Mouse (Mus musculus) heart, embryonic 13.5 days (tissue): Measurements from ENCODE around the gene P2rx4. TPM values are rescaled to one million over a fixed set of nuclear protein-coding genes. Genes with fewer than 3 reads are reported as not detected.
A peak's percentile ranks its signal among the peaks of the same experiment; 100 is the strongest.

ENCODE experiments used
- ATAC-seq: fragments of 200-750 bp; cut with Nextera tagmentation; 2 replicates; pipeline ENCODE4 v1.8.0; 2017; ENCODE audit warnings: moderate TSS enrichment; ENCODE audit not compliant: insufficient number of reproducible peaks, low FRiP score, low TSS enrichment; ENCODE audit errors: extremely low read depth
- H3K27ac ChIP-seq: fragments of 300-500 bp; sonication (generic); replicated peaks from 2 replicates; pipeline ENCODE4 v1.5.1; 2015; ENCODE audit warnings: moderate library complexity, mild to moderate bottlenecking, inconsistent platforms
- H3K27me3 ChIP-seq: fragments of 300-500 bp; sonication (generic); replicated peaks from 2 replicates; pipeline ENCODE4 v1.6.1; 2015; ENCODE audit warnings: mild to moderate bottlenecking, inconsistent platforms
- H3K36me3 ChIP-seq: fragments of 300-500 bp; sonication (generic); 2 replicates; pipeline ENCODE4 v1.6.1; 2015; ENCODE audit warnings: mild to moderate bottlenecking, inconsistent platforms
- H3K4me1 ChIP-seq: fragments of 300-500 bp; sonication (generic); 2 replicates; pipeline ENCODE4 v1.6.1; 2015; ENCODE audit warnings: inconsistent platforms
- H3K4me2 ChIP-seq: fragments of 300-500 bp; sonication (generic); 2 replicates; pipeline ENCODE4 v1.6.1; 2015; ENCODE audit warnings: inconsistent platforms, mild to moderate bottlenecking, moderate library complexity
- H3K4me3 ChIP-seq: fragments of 300-500 bp; sonication (generic); 2 replicates; pipeline ENCODE4 v1.5.1; 2015; ENCODE audit warnings: moderate library complexity, mild to moderate bottlenecking, inconsistent platforms
- H3K9ac ChIP-seq: fragments of 300-500 bp; sonication (generic); 2 replicates; pipeline ENCODE4 v1.6.1; 2015; ENCODE audit warnings: inconsistent platforms, mild to moderate bottlenecking, moderate library complexity
- H3K9me3 ChIP-seq: fragments of 300-500 bp; sonication (generic); 2 replicates; pipeline ENCODE4 v1.6.1; 2016; ENCODE audit warnings: inconsistent platforms
- WGBS: fragments of 180-500 bp; shearing (Covaris S2); methylation state at CpG from one replicate; pipeline ENCODE4 v1.1.7; 2015; ENCODE audit warnings: mixed read lengths; 5-methylcytosine and 5-hydroxymethylcytosine counted together
- polyA plus RNA-seq: library from polyadenylated mRNA; unstranded; fragments of >200 nt; fragmentation: Nextera tagmentation; extraction: Ambion mirVana; gene quantifications from 2 replicates; pipeline ENCODE4 v1.2.1, GENCODE M21; 2015

Gene P2rx4
- polyA plus RNA-seq, 1 experiment from 2014 or later, result 14.4 TPM

- 53% methylated on average over 29 of the region's 29 CpGs for WGBS
- Histone ChIP-seq H3K36me3 (peaks cover 13% of the 10 kb centered on the region), H3K4me2 (peak overlapping the region; percentile 51), H3K27me3 (no peaks in the 10 kb centered on the region), H3K27ac (peak overlapping the region; percentile 70), H3K4me1 (peaks cover 33% of the 10 kb centered on the region), H3K9me3 (no peaks in the 10 kb centered on the region), H3K4me3 (0 out of 2 replicates have a peak overlapping the region, but pooled peaks have one; percentile 9), H3K9ac (peak overlapping the region; percentile 69)
- no peak for ATAC-seq
Observed at GRCm38 (mm10) chr5:122763271-122764031, 56.1 kb downstream of the P2rx4 start.

- H3K27me3 ChIP-seq, result no peaks in the 10 kb centered on the region
- peak overlapping the region; percentile 51 for H3K4me2 ChIP-seq
- no peak; the same call in 1 of the 2 replicates for ATAC-seq
- WGBS, result 44% methylated on average over 10 of the region's 10 CpGs
- peak overlapping the region; percentile 69 for H3K9ac ChIP-seq
- peak overlapping the region; percentile 70 for H3K27ac ChIP-seq
- H3K9me3 ChIP-seq, result no peaks in the 10 kb centered on the region
- H3K36me3 ChIP-seq, result peaks cover 7% of the 10 kb centered on the region; the same call in 1 of the 2 replicates
- peaks cover 33% of the 10 kb centered on the region for H3K4me1 ChIP-seq
- no peak overlapping the region for H3K4me3 ChIP-seq
Observed at GRCm38 (mm10) chr5:122764032-122764464, 56.7 kb downstream of the P2rx4 start.

- no peak overlapping the region for H3K4me2 ChIP-seq
- H3K27ac ChIP-seq, result no peak overlapping the region
- ATAC-seq, result no peak
- H3K9me3 ChIP-seq, result no peaks in the 10 kb centered on the region
- no peak overlapping the region for H3K4me3 ChIP-seq
- WGBS, result 88% methylated on average over 11 of the region's 11 CpGs
- H3K4me1 ChIP-seq, result peaks cover 39% of the 10 kb centered on the region
- H3K36me3 ChIP-seq, result peaks cover 7% of the 10 kb centered on the region
- H3K27me3 ChIP-seq, result no peaks in the 10 kb centered on the region
- no peak overlapping the region for H3K9ac ChIP-seq
Observed at GRCm38 (mm10) chr5:122767283-122767682, 59.9 kb downstream of the P2rx4 start.

GRCm38 (mm10) chr5:122769101-122769568 lies 61.8 kb downstream of the P2rx4 start:
- no peak for ATAC-seq
- H3K4me2 ChIP-seq, result no peak overlapping the region
- no peaks in the 10 kb centered on the region for H3K27me3 ChIP-seq
- H3K9ac ChIP-seq, result no peak overlapping the region
- H3K4me3 ChIP-seq, result no peak overlapping the region
- 76% methylated on average over 15 of the region's 15 CpGs for WGBS
- H3K4me1 ChIP-seq, result peaks cover 22% of the 10 kb centered on the region
- H3K36me3 ChIP-seq, result peaks cover 13% of the 10 kb centered on the region
- H3K27ac ChIP-seq, result no peak overlapping the region
- H3K9me3 ChIP-seq, result no peaks in the 10 kb centered on the region

GRCm38 (mm10) chr5:122770304-122770703 lies 63.0 kb downstream of the P2rx4 start:
- no peak for ATAC-seq
- H3K9me3 ChIP-seq, result no peaks in the 10 kb centered on the region
- peak overlapping the region; percentile 84 for H3K27ac ChIP-seq
- WGBS, result 68% methylated on average over 7 of the region's 7 CpGs
- peaks cover 29% of the 10 kb centered on the region for H3K4me1 ChIP-seq
- peaks cover 13% of the 10 kb centered on the region for H3K36me3 ChIP-seq
- H3K4me2 ChIP-seq, result peak overlapping the region; percentile 20; the same call in 1 of the 2 replicates
- no peaks in the 10 kb centered on the region for H3K27me3 ChIP-seq
- H3K9ac ChIP-seq, result peak overlapping the region; percentile 61; the same call in 1 of the 2 replicates
- H3K4me3 ChIP-seq, result no peak overlapping the region

GRCm38 (mm10) chr5:122770806-122771261 lies 63.5 kb downstream of the P2rx4 start:
- H3K4me1 ChIP-seq, result peaks cover 34% of the 10 kb centered on the region
- peak overlapping the region; percentile 61; the same call in 1 of the 2 replicates for H3K9ac ChIP-seq
- H3K4me2 ChIP-seq, result peak overlapping the region; percentile 20; the same call in 1 of the 2 replicates
- peak overlapping the region; percentile 84 for H3K27ac ChIP-seq
- no peak for ATAC-seq
- H3K27me3 ChIP-seq, result no peaks in the 10 kb centered on the region
- WGBS, result 49% methylated on average over 10 of the region's 10 CpGs
- H3K36me3 ChIP-seq, result peaks cover 13% of the 10 kb centered on the region
- no peaks in the 10 kb centered on the region for H3K9me3 ChIP-seq
- H3K4me3 ChIP-seq, result no peak overlapping the region

- peaks cover 35% of the 10 kb centered on the region for H3K4me1 ChIP-seq
- no peak overlapping the region for H3K4me2 ChIP-seq
- no peaks in the 10 kb centered on the region for H3K9me3 ChIP-seq
- H3K36me3 ChIP-seq, result peaks cover 13% of the 10 kb centered on the region
- WGBS, result 80% methylated on average over 8 of the region's 9 CpGs
- H3K27me3 ChIP-seq, result no peaks in the 10 kb centered on the region
- ATAC-seq, result no peak
- peak overlapping the region; percentile 84 for H3K27ac ChIP-seq
- H3K9ac ChIP-seq, result no peak overlapping the region
- H3K4me3 ChIP-seq, result no peak overlapping the region
Observed at GRCm38 (mm10) chr5:122771428-122771827, 64.1 kb downstream of the P2rx4 start.

- Histone ChIP-seq H3K4me1 (peaks cover 46% of the 10 kb centered on the region), H3K9ac (no peak overlapping the region), H3K27me3 (no peaks in the 10 kb centered on the region; the same call in 1 of the 2 replicates), H3K36me3 (peaks cover 8% of the 10 kb centered on the region), H3K4me3 (no peak overlapping the region), H3K4me2 (no peak overlapping the region), H3K27ac (no peak overlapping the region), H3K9me3 (no peaks in the 10 kb centered on the region)
- WGBS, result 86% methylated on average over 11 of the region's 11 CpGs
- no peak for ATAC-seq
Observed at GRCm38 (mm10) chr5:122773756-122774155, 66.4 kb downstream of the P2rx4 start.

- Histone ChIP-seq H3K4me3 (peak overlapping the region; percentile 14), H3K27ac (peak overlapping the region; percentile 56)
- ATAC-seq, result no peak; the same call in 1 of the 2 replicates
Observed at GRCm38 (mm10) chr5:122774743-122775611, 67.6 kb downstream of the P2rx4 start.

GRCm38 (mm10) chr5:122775646-122776286 lies 68.4 kb downstream of the P2rx4 start:
- H3K27me3 ChIP-seq, result no peaks in the 10 kb centered on the region; the same call in 1 of the 2 replicates
- ATAC-seq, result no peak
- H3K9ac ChIP-seq, result no peak overlapping the region
- peak overlapping the region; percentile 48; the same call in 1 of the 2 replicates for H3K4me2 ChIP-seq
- H3K9me3 ChIP-seq, result no peaks in the 10 kb centered on the region
- WGBS, result 57% methylated on average over 14 of the region's 14 CpGs
- H3K4me3 ChIP-seq, result no peak overlapping the region
- peak overlapping the region; percentile 56; the same call in 1 of the 2 replicates for H3K27ac ChIP-seq
- peaks cover 37% of the 10 kb centered on the region for H3K4me1 ChIP-seq
- H3K36me3 ChIP-seq, result peaks cover 8% of the 10 kb centered on the region

More at GRCm38 (mm10) chr5:122774743-122775611, 67.6 kb downstream of the P2rx4 start:
- Histone ChIP-seq H3K36me3 (peaks cover 8% of the 10 kb centered on the region), H3K4me2 (peak overlapping the region; percentile 48), H3K4me1 (peaks cover 45% of the 10 kb centered on the region), H3K27me3 (no peaks in the 10 kb centered on the region; the same call in 1 of the 2 replicates), H3K9ac (no peak overlapping the region), H3K9me3 (no peaks in the 10 kb centered on the region)
- WGBS, result 50% methylated on average over 28 of the region's 28 CpGs
